Mouse (Mus musculus): ENCODE data around the gene Podxl. TPM values are rescaled to one million over a fixed set of nuclear protein-coding genes. Genes with fewer than 3 reads are reported as not detected.

Podxl gene
- polyA plus RNA-seq, 1 experiment from 2014 or later: 10.3 TPM

- Histone ChIP-seq H3K36me3 (ENCODE audit: control insufficient read depth, insufficient read depth, low read length) (peaks cover 26% of the 10 kb centered on the region), H3K9me3 (ENCODE audit: control insufficient read depth, low read length) (no peaks in the 10 kb centered on the region), H3K9ac (replicated peaks; ENCODE audit: low read length) (no peak overlapping the region), H3K4me2 (ENCODE audit: low read length) (no peak overlapping the region), H3K4me1 (ENCODE audit: control insufficient read depth, insufficient read depth, low read length) (no peaks in the 10 kb centered on the region), H3K27me3 (ENCODE audit: control insufficient read depth, insufficient read depth, low read length) (no peaks in the 10 kb centered on the region), H3K4me3 (replicated peaks; ENCODE audit: low read depth, low read length) (no peak overlapping the region), H3K27ac (replicated peaks; ENCODE audit: low read depth, low read length) (no peak overlapping the region)
- no peak for DNase-seq
- ATAC-seq (ENCODE audit: low FRiP score, low TSS enrichment): no peak
- WGBS: 72% methylated on average over 4 of the region's 4 CpGs
These were observed 85.6 kb downstream of the Podxl start for GRCm38 (mm10) chr6:31478221-31478620.

Other genes with a start within 250 kb of the Podxl start
- 126 and 154 TPM in 2 replicates for gene Mkln1, start 165.2 kb downstream of the Podxl start, polyA plus RNA-seq (2014; fragmentation: Nextera tagmentation; extraction: Ambion mirVana)